In the genomic region with DNA sequence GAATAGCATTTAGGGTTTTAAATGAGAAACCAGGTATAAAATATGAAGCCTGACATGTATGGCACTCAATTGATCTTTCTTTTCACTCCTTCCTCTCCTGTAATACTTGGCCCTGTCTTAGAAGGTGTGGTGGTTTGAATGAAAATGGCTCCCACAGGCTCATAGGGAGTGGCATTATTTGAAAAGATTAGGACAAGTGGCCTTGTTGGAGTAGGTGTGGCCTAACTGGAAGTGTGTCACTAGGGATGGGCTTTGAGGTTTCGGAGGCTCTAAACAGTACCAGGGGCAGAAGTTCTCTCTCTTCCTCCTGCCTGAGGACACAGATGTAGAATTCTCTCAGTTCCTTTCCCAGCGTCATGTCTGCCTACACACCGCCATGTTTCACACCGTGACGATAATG, we compare ENCODE assay signal across 4 mouse cellular contexts.
"Had no signal": no experiment of that assay in that cellular context is flagged by ENCODE, and none has a peak within 500 bp of the region (broad histone marks: within the 10 kb centered on the region; RNA-seq: fewer than 3 reads in every experiment).

No protein-coding gene starts in this region.

- H3K27ac ChIP-seq: kidney, embryonic 15.5 days; limb, embryonic 13.5 days; liver, embryonic 14.5 days; stomach, embryonic 15.5 days had no signal

- H3K4me2 ChIP-seq: kidney, embryonic 15.5 days; limb, embryonic 13.5 days; stomach, embryonic 15.5 days had no signal

- H3K9ac ChIP-seq: kidney, embryonic 15.5 days; limb, embryonic 13.5 days; liver, embryonic 14.5 days; stomach, embryonic 15.5 days had no signal

- H3K9me3 ChIP-seq: kidney, embryonic 15.5 days; limb, embryonic 13.5 days; stomach, embryonic 15.5 days had no signal

- H3K36me3 ChIP-seq: kidney, embryonic 15.5 days; limb, embryonic 13.5 days; stomach, embryonic 15.5 days had no signal

- H3K4me1 ChIP-seq: kidney, embryonic 15.5 days; limb, embryonic 13.5 days; stomach, embryonic 15.5 days had no signal

- H3K27me3 ChIP-seq: kidney, embryonic 15.5 days; limb, embryonic 13.5 days; stomach, embryonic 15.5 days had no signal

- H3K4me3 ChIP-seq: kidney, embryonic 15.5 days; limb, embryonic 13.5 days; stomach, embryonic 15.5 days had no signal
